Mouse (Mus musculus) intestine, embryonic 16.5 days (tissue): ENCODE measurements around the gene Tmem218. TPM values are rescaled to one million over a fixed set of nuclear protein-coding genes. Genes with fewer than 3 reads are reported as not detected.

ENCODE experiments used
- ATAC-seq: fragments of 200-750 bp; cut with Nextera tagmentation; 2 replicates; pipeline ENCODE4 v1.8.0; 2017; ENCODE audit warnings: moderate TSS enrichment, moderate library complexity
- H3K27ac ChIP-seq: fragments of 300-500 bp; sonication (generic); 2 replicates; pipeline ENCODE4 v1.5.1; 2014; ENCODE audit warnings: mild to moderate bottlenecking, low read length
- H3K27me3 ChIP-seq: fragments of 300-500 bp; sonication (generic); replicated peaks from 2 replicates; pipeline ENCODE4 v1.6.1; 2014; ENCODE audit warnings: low read length, control low read depth, mixed read lengths; ENCODE audit not compliant: control insufficient read depth, insufficient read depth
- H3K36me3 ChIP-seq: fragments of 300-500 bp; sonication (generic); 2 replicates; pipeline ENCODE4 v1.6.1; 2014; ENCODE audit warnings: low read length, control low read depth; ENCODE audit not compliant: control insufficient read depth, insufficient read depth
- H3K4me1 ChIP-seq: fragments of 300-500 bp; sonication (generic); 2 replicates; pipeline ENCODE4 v1.6.1; 2014; ENCODE audit warnings: low read length, control low read depth, mixed read lengths; ENCODE audit not compliant: control insufficient read depth, insufficient read depth
- H3K4me2 ChIP-seq: fragments of 300-500 bp; sonication (generic); 2 replicates; pipeline ENCODE4 v1.6.1; 2014; ENCODE audit warnings: low read depth, low read length, control low read depth
- H3K4me3 ChIP-seq: fragments of 300-500 bp; sonication (generic); 2 replicates; pipeline ENCODE4 v1.5.1; 2014; ENCODE audit warnings: mild to moderate bottlenecking, low read length
- H3K9ac ChIP-seq: fragments of 300-500 bp; sonication (generic); 2 replicates; pipeline ENCODE4 v1.6.1; 2014; ENCODE audit warnings: low read depth, low read length
- H3K9me3 ChIP-seq: fragments of 300-500 bp; sonication (generic); 2 replicates; pipeline ENCODE4 v1.6.1; 2016; ENCODE audit warnings: low read length, control low read depth; ENCODE audit not compliant: control insufficient read depth
- WGBS: fragments of 180-500 bp; shearing (Covaris S2); extraction: QIAGEN DNeasy Blood & Tissue Kit; methylation state at CpG from one replicate; pipeline ENCODE4 v1.1.7; 2014; 5-methylcytosine and 5-hydroxymethylcytosine counted together
- polyA plus RNA-seq: library from polyadenylated mRNA; unstranded; fragments of >200 nt; fragmentation: Nextera tagmentation; extraction: Ambion mirVana; gene quantifications from 2 replicates; pipeline ENCODE4 v1.2.1, GENCODE M21; 2015

The Tmem218 gene
- 7.8 and 9.0 TPM in 2 replicates for polyA plus RNA-seq

GRCm38 (mm10) chr9:37207929-37208411, at the start of gene Tmem218:
Gene Tmem218 (plus strand): TSS chr9:37208223.
- ATAC-seq = peak; percentile 100
- Histone ChIP-seq H3K9me3 (no peaks in the 10 kb centered on the region), H3K9ac (peak within 1 kb of the TSS; percentile 76), H3K4me1 (peaks cover 3% of the 10 kb centered on the region; the same call in 1 of the 2 replicates), H3K27me3 (no peaks in the 10 kb centered on the region), H3K4me3 (peak within 1 kb of the TSS; percentile 65), H3K4me2 (peak within 1 kb of the TSS; percentile 61), H3K27ac (peak within 1 kb of the TSS; percentile 65; the same call in 1 of the 2 replicates), H3K36me3 (no peaks in the 10 kb centered on the region)
- WGBS = under 1% methylated on average over 21 of the region's 21 CpGs

GRCm38 (mm10) chr9:37160686-37161085, 47.3 kb upstream of the Tmem218 start:
- H3K36me3 ChIP-seq = no peaks in the 10 kb centered on the region
- WGBS = 72% methylated on average over 2 of the region's 2 CpGs
- no peak overlapping the region for H3K27ac ChIP-seq
- no peaks in the 10 kb centered on the region for H3K27me3 ChIP-seq
- H3K4me2 ChIP-seq = no peak overlapping the region
- H3K4me3 ChIP-seq = no peak overlapping the region
- no peak overlapping the region for H3K9ac ChIP-seq
- H3K9me3 ChIP-seq = no peaks in the 10 kb centered on the region
- H3K4me1 ChIP-seq = no peaks in the 10 kb centered on the region
- no peak for ATAC-seq

GRCm38 (mm10) chr9:37166899-37167298, 41.1 kb upstream of the Tmem218 start:
- Histone ChIP-seq H3K4me1 (no peaks in the 10 kb centered on the region), H3K9ac (no peak overlapping the region), H3K27me3 (no peaks in the 10 kb centered on the region), H3K4me2 (no peak overlapping the region), H3K36me3 (no peaks in the 10 kb centered on the region), H3K4me3 (no peak overlapping the region), H3K9me3 (no peaks in the 10 kb centered on the region), H3K27ac (no peak overlapping the region)
- 77% methylated on average over 2 of the region's 2 CpGs for WGBS
- ATAC-seq = no peak

GRCm38 (mm10) chr9:37173376-37173775, 34.6 kb upstream of the Tmem218 start:
- H3K4me1 ChIP-seq = no peaks in the 10 kb centered on the region
- H3K27ac ChIP-seq = no peak overlapping the region
- no peaks in the 10 kb centered on the region for H3K36me3 ChIP-seq
- WGBS = 63% methylated on average over 5 of the region's 5 CpGs
- H3K4me3 ChIP-seq = no peak overlapping the region
- H3K9ac ChIP-seq = no peak overlapping the region
- no peak overlapping the region for H3K4me2 ChIP-seq
- H3K27me3 ChIP-seq = no peaks in the 10 kb centered on the region
- no peak for ATAC-seq
- no peaks in the 10 kb centered on the region for H3K9me3 ChIP-seq

- H3K27me3 ChIP-seq = no peaks in the 10 kb centered on the region
- no peaks in the 10 kb centered on the region for H3K9me3 ChIP-seq
- no peak overlapping the region for H3K27ac ChIP-seq
- H3K4me2 ChIP-seq = no peak overlapping the region
- H3K36me3 ChIP-seq = no peaks in the 10 kb centered on the region
- no peaks in the 10 kb centered on the region for H3K4me1 ChIP-seq
- ATAC-seq = no peak
- no peak overlapping the region for H3K4me3 ChIP-seq
- H3K9ac ChIP-seq = no peak overlapping the region
- WGBS = 54% methylated on average over 3 of the region's 3 CpGs
Measured at GRCm38 (mm10) chr9:37176002-37176401, 32.0 kb upstream of the Tmem218 start.

- no peaks in the 10 kb centered on the region for H3K27me3 ChIP-seq
- H3K4me2 ChIP-seq = no peak overlapping the region
- H3K27ac ChIP-seq = no peak overlapping the region
- no peaks in the 10 kb centered on the region for H3K9me3 ChIP-seq
- H3K4me3 ChIP-seq = no peak overlapping the region
- ATAC-seq = no peak
- no peak overlapping the region for H3K9ac ChIP-seq
- H3K4me1 ChIP-seq = no peaks in the 10 kb centered on the region
- no peaks in the 10 kb centered on the region for H3K36me3 ChIP-seq
- WGBS = 8% methylated on average over 5 of the region's 5 CpGs
Measured at GRCm38 (mm10) chr9:37177107-37177506, 30.9 kb upstream of the Tmem218 start.

GRCm38 (mm10) chr9:37177551-37177950, 30.5 kb upstream of the Tmem218 start:
- H3K9me3 ChIP-seq = no peaks in the 10 kb centered on the region
- H3K27me3 ChIP-seq = no peaks in the 10 kb centered on the region
- WGBS = 59% methylated on average over 8 of the region's 8 CpGs
- no peak for ATAC-seq
- H3K4me2 ChIP-seq = no peak overlapping the region
- H3K4me3 ChIP-seq = no peak overlapping the region
- H3K4me1 ChIP-seq = no peaks in the 10 kb centered on the region
- no peaks in the 10 kb centered on the region for H3K36me3 ChIP-seq
- no peak overlapping the region for H3K27ac ChIP-seq
- no peak overlapping the region for H3K9ac ChIP-seq

GRCm38 (mm10) chr9:37178911-37179310, 29.1 kb upstream of the Tmem218 start:
- Histone ChIP-seq H3K4me2 (no peak overlapping the region), H3K9me3 (no peaks in the 10 kb centered on the region), H3K4me3 (no peak overlapping the region), H3K27me3 (no peaks in the 10 kb centered on the region), H3K36me3 (no peaks in the 10 kb centered on the region), H3K9ac (no peak overlapping the region), H3K27ac (no peak overlapping the region), H3K4me1 (no peaks in the 10 kb centered on the region)
- ATAC-seq = no peak
- WGBS = 31% methylated on average over 4 of the region's 4 CpGs

- Histone ChIP-seq H3K4me3 (no peak overlapping the region), H3K27me3 (no peaks in the 10 kb centered on the region), H3K9me3 (no peaks in the 10 kb centered on the region), H3K4me2 (no peak overlapping the region), H3K36me3 (no peaks in the 10 kb centered on the region), H3K4me1 (no peaks in the 10 kb centered on the region), H3K27ac (no peak overlapping the region), H3K9ac (no peak overlapping the region)
- 89% methylated on average over 4 of the region's 4 CpGs for WGBS
- ATAC-seq = no peak
Measured at GRCm38 (mm10) chr9:37179596-37179995, 28.4 kb upstream of the Tmem218 start.

GRCm38 (mm10) chr9:37181596-37181995, 26.4 kb upstream of the Tmem218 start:
- H3K9ac ChIP-seq = no peak overlapping the region
- H3K27ac ChIP-seq = no peak overlapping the region
- H3K27me3 ChIP-seq = no peaks in the 10 kb centered on the region
- H3K9me3 ChIP-seq = no peaks in the 10 kb centered on the region
- H3K4me2 ChIP-seq = no peak overlapping the region
- no peaks in the 10 kb centered on the region for H3K4me1 ChIP-seq
- 76% methylated on average over 5 of the region's 5 CpGs for WGBS
- no peak for ATAC-seq
- no peak overlapping the region for H3K4me3 ChIP-seq
- no peaks in the 10 kb centered on the region for H3K36me3 ChIP-seq
